Mouse (Mus musculus): ENCODE measurements around the gene Ttc32. TPM values are rescaled to one million over a fixed set of nuclear protein-coding genes. Genes with fewer than 3 reads are reported as not detected.
"Not testable (repeated sequence)": the region's sequence is repeated elsewhere in the genome, so short reads cannot be mapped to it uniquely, and the experiment has no call there.

The Ttc32 gene
- polyA plus RNA-seq, 1 experiment from 2014 or later = 14.8 TPM

DNA sequence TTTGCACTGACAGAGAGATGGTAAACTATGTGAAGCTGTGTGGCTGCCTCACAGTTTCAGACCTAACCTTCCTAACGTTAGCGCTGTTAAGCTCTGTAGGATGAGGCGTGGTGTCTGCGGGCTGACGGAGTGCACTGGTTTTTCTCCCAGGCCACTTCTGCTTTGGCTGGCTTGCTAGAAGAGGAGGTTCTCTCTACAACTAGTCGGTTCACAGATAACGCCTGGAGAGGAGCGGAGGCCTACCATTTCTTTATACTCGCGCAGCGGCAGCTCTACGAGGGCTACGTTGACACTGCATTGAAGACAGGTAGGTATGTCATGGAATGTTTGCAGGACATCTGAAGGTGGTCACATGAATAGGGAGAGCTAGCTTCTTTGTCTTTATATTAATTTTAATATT is 5.1 kb upstream of the Ttc32 start:
- H3K27ac ChIP-seq = no peak overlapping the region
- no peaks in the 10 kb centered on the region for H3K36me3 ChIP-seq
- no peak overlapping the region for H3K4me2 ChIP-seq
- no peak overlapping the region for H3K9ac ChIP-seq
- no peaks in the 10 kb centered on the region for H3K27me3 ChIP-seq
- no peaks in the 10 kb centered on the region for H3K9me3 ChIP-seq (replicated peaks)
- H3K4me1 ChIP-seq (replicated peaks) = no peaks in the 10 kb centered on the region
- ATAC-seq (ENCODE audit: low read depth) (no peak), DNase-seq (no peak)
- no peak overlapping the region for H3K4me3 ChIP-seq (replicated peaks)
- WGBS (ENCODE audit: insufficient replicate concordance) = 69% methylated on average over 13 of the region's 13 CpGs

DNA sequence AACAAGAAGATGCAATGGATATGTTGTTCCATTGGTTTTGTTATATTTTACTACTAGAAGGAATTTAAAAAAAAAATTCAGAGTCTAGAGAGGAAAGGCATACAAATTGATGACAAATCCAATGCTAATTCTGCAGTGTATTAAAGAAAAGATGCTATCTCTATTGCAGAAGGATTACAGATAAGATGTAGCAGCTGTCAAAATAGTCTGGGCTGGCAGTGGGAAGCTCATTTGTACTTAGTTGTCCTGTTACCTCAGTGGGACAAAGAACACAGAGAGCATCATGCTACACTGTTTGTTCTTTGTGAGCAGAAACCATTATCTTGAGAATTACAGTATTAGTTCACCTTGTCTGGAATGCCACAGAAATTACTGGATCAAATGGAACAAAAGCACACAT is 3.0 kb upstream of the Ttc32 start:
- H3K27me3 ChIP-seq = no peaks in the 10 kb centered on the region
- no peaks in the 10 kb centered on the region for H3K9me3 ChIP-seq (replicated peaks)
- no peak for DNase-seq
- peaks cover 11% of the 10 kb centered on the region; the same call in 1 of the 2 replicates for H3K4me1 ChIP-seq (replicated peaks)
- no peaks in the 10 kb centered on the region for H3K36me3 ChIP-seq
- no peak for ATAC-seq (ENCODE audit: low read depth)
- H3K9ac ChIP-seq = no peak overlapping the region
- H3K4me3 ChIP-seq (replicated peaks) = no peak overlapping the region
- no peak overlapping the region for H3K27ac ChIP-seq
- no peak overlapping the region for H3K4me2 ChIP-seq

DNA sequence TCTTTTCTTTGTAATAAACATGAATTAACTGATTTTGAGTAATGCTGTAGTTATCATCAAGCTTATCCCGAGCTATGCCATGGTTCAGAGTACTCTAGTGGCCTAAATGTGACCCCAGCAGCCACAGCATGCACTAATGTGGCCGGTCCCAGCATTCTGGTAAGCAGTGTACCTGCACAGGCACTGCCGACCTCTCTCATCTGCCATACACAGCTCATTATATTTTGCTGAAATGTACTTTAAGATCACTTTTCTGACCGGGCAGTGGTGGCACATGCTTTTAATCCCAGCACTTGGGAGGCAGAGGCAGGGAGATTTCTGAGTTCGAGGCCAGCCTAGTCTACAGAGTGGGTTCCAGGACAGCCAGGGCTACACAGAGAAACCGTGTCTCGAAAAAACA is 981 bp upstream of the Ttc32 start:
- peaks cover 11% of the 10 kb centered on the region; the same call in 1 of the 2 replicates for H3K4me1 ChIP-seq (replicated peaks)
- not testable (repeated sequence) for H3K27ac ChIP-seq; H3K36me3 ChIP-seq; H3K9me3 ChIP-seq (replicated peaks); H3K4me2 ChIP-seq; H3K9ac ChIP-seq; ATAC-seq (ENCODE audit: low read depth); H3K27me3 ChIP-seq; DNase-seq; H3K4me3 ChIP-seq (replicated peaks)
- 73% methylated on average over 7 of the region's 7 CpGs for WGBS (ENCODE audit: insufficient replicate concordance)

DNA sequence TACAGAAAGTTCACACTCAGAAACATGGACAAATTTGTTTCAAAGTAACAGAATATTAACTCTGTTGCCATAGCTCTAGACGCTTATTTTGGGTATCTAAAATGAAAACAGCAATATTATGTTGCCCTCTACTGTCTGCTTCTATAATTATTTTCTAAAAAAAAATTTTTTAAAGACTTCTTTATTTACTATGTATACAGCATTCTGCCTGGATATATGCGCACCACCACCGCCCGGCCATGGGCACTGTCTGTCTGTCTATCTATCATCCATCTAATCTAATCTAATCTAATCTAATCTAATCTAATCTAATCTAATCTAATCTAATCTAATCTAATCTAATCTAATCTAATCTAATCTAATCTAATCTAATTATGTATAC is 300 bp upstream of the Ttc32 start:
- H3K9ac ChIP-seq = no peak overlapping the region; the same call in 1 of the 2 replicates
- DNase-seq (no peak), ATAC-seq (ENCODE audit: low read depth) (no peak)
- peak overlapping the region; percentile 67 for H3K4me3 ChIP-seq (replicated peaks)
- 27% methylated on average over 4 of the region's 4 CpGs for WGBS (ENCODE audit: insufficient replicate concordance)
- H3K36me3 ChIP-seq = no peaks in the 10 kb centered on the region
- no peaks in the 10 kb centered on the region for H3K9me3 ChIP-seq (replicated peaks)
- no peaks in the 10 kb centered on the region for H3K27me3 ChIP-seq
- peaks cover 11% of the 10 kb centered on the region; the same call in 1 of the 2 replicates for H3K4me1 ChIP-seq (replicated peaks)
- H3K27ac ChIP-seq = no peak overlapping the region
- H3K4me2 ChIP-seq = peak overlapping the region; percentile 82

DNA sequence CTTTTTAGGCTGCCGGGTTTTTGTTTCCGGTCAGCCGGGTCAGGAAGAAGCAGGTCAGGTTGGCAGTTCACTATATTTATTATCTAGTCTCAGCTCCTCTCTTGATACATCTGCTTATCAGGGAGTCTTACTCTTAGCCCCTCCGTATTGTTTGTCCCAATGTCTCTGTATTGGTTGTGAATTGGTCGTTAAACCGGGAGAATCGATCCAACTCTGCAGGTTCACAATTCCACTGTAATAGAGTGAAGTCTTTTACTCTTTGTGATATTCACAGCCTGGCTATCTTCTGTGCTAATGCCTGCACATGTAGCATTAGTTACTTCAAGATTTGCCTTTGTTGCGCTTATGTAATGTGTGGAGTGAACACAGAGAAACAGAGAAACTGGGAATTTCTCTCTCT is 1.4 kb downstream of the Ttc32 start:
- H3K9ac ChIP-seq = peak overlapping the region; percentile 81
- H3K4me1 ChIP-seq (replicated peaks) = peaks cover 11% of the 10 kb centered on the region; the same call in 1 of the 2 replicates
- 35% methylated on average over 8 of the region's 8 CpGs for WGBS (ENCODE audit: insufficient replicate concordance)
- H3K36me3 ChIP-seq = no peaks in the 10 kb centered on the region
- H3K27me3 ChIP-seq = no peaks in the 10 kb centered on the region
- peak overlapping the region; percentile 67 for H3K4me3 ChIP-seq (replicated peaks)
- H3K4me2 ChIP-seq = peak overlapping the region; percentile 82
- DNase-seq (no peak), ATAC-seq (ENCODE audit: low read depth) (no peak)
- H3K9me3 ChIP-seq (replicated peaks) = no peaks in the 10 kb centered on the region
- H3K27ac ChIP-seq = peak overlapping the region; percentile 90

DNA sequence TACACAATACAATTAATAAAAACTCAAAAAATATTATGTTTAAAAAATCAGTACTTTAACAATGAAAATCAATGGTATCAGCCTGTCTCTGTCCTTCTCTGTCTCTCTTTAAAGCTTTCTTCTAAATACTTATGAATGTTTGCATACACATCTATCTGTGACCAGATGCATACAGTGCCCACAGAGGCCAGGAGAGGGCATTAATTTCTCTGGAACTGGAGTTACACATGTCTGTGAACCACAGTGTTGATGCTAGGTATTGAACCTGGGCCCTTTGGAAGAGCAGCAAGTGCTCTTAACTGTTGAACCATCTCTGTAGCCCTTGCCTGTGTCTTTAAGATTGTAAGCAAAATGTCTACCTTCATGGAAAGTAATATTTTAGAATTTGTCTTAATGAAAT is 3.3 kb downstream of the Ttc32 start:
- no peaks in the 10 kb centered on the region for H3K9me3 ChIP-seq (replicated peaks)
- ATAC-seq (ENCODE audit: low read depth) = no peak
- H3K27me3 ChIP-seq = no peaks in the 10 kb centered on the region

DNA sequence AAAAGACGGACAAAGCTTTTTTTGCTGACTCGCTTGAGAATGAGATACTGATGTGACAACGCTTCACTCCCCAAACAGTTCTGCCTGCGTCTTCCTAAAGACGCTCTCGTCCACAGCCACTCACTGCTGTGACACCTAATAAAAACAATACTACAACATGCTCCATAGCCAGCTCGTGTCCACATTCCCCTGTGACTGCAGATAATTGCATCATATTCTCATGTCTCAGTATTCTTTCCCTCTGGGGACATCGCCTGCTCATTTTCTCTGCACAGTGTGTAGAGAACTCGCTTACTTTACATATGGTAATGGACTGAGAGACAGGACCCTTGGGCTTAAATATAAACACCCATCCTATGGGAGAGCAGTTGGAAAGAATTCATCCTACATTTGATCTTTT is 6.6 kb downstream of the Ttc32 start:
- no peak overlapping the region for H3K9ac ChIP-seq
- DNase-seq = no peak
- H3K4me1 ChIP-seq (replicated peaks) = no peaks in the 10 kb centered on the region
- WGBS (ENCODE audit: insufficient replicate concordance) = 81% methylated on average over 9 of the region's 9 CpGs
- ATAC-seq (ENCODE audit: low read depth) = no peak
- H3K4me3 ChIP-seq (replicated peaks) = no peak overlapping the region
- no peaks in the 10 kb centered on the region for H3K27me3 ChIP-seq
- no peaks in the 10 kb centered on the region for H3K9me3 ChIP-seq (replicated peaks)
- H3K4me2 ChIP-seq = no peak overlapping the region
- no peak overlapping the region for H3K27ac ChIP-seq
- H3K36me3 ChIP-seq = no peaks in the 10 kb centered on the region

More for the DNA sequence above, 3.3 kb downstream of the Ttc32 start:
- Histone ChIP-seq H3K4me1 (replicated peaks) (peaks cover 11% of the 10 kb centered on the region; the same call in 1 of the 2 replicates), H3K9ac (no peak overlapping the region), H3K36me3 (no peaks in the 10 kb centered on the region), H3K4me2 (no peak overlapping the region), H3K27ac (no peak overlapping the region), H3K4me3 (replicated peaks) (no peak overlapping the region)
- no peak for DNase-seq

DNA sequence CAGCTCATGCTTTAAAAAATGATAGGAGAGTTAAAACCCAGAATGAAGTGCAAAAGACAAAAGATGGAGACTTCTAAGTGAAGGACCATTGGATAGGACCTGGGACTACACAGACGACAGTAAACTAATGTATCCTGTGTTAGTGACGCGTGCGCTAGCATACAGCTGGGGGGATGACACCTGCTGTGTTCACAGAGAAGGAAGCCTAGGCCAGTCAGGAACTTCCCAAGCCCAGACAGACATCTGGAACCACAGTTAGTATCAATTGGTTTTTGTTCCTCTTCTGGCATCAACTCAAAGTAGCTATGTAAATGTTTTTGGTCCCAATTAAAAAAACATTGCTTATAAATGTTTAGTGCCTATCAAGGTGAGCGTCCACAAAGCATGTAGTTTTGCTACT is 10.4 kb downstream of the Ttc32 start:
- DNase-seq (no peak), ATAC-seq (ENCODE audit: low read depth) (no peak)
- Histone ChIP-seq H3K9ac (no peak overlapping the region), H3K27ac (no peak overlapping the region), H3K27me3 (no peaks in the 10 kb centered on the region), H3K4me1 (replicated peaks) (no peaks in the 10 kb centered on the region), H3K4me3 (replicated peaks) (no peak overlapping the region), H3K4me2 (no peak overlapping the region), H3K36me3 (no peaks in the 10 kb centered on the region), H3K9me3 (replicated peaks) (no peaks in the 10 kb centered on the region)
- 77% methylated on average over 5 of the region's 5 CpGs for WGBS (ENCODE audit: insufficient replicate concordance)

DNA sequence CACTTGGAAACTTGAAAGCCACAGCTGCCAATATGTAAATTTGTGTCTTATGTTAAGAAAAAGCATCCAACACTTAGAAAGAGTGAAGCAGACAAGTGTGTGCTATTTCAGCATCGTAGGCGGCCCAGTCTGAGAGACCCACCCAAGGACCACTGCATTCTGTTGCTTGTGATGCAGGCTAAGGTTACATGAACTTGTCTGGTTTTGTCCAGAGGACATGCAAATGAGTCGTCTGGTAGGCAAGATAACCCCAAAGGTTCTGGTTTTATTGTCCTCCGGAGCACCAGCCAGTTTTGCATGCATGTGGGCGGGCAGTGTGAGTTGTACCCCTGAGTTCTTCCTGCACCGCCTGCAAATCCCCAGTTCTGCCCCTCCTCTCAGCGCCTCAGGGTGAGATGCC is 10.9 kb downstream of the Ttc32 start:
- H3K9me3 ChIP-seq (replicated peaks) = no peaks in the 10 kb centered on the region
- H3K27ac ChIP-seq = no peak overlapping the region
- WGBS (ENCODE audit: insufficient replicate concordance) = 59% methylated on average over 7 of the region's 7 CpGs
- H3K4me1 ChIP-seq (replicated peaks) = no peaks in the 10 kb centered on the region; the same call in 1 of the 2 replicates
- no peak overlapping the region for H3K9ac ChIP-seq
- no peaks in the 10 kb centered on the region for H3K27me3 ChIP-seq
- H3K4me2 ChIP-seq = no peak overlapping the region
- H3K4me3 ChIP-seq (replicated peaks) = no peak overlapping the region
- H3K36me3 ChIP-seq = no peaks in the 10 kb centered on the region
- no peak for ATAC-seq (ENCODE audit: low read depth)
- no peak for DNase-seq

DNA sequence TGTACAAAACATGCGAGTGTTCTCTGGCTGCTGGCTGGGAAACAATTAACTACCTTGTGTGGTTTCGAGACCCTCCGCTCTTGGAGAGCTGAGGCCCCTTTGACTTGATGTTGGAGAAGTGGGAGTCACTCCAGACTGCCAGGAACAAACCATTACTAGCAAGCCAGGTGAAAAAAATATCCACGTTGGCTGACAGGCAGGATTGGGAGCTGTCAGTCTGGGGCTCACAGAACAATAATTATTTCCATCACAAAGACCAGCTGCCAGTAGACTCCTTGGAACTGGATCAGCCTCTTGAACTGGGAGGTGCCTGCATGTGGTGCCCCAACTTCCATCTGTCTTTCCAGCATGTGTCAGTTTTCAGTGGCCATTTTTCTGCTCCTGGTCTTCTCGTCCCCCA is 12.5 kb downstream of the Ttc32 start:
- H3K27ac ChIP-seq = no peak overlapping the region
- no peaks in the 10 kb centered on the region for H3K27me3 ChIP-seq
- no peak overlapping the region for H3K4me2 ChIP-seq
- no peaks in the 10 kb centered on the region for H3K36me3 ChIP-seq
- WGBS (ENCODE audit: insufficient replicate concordance) = 73% methylated on average over 5 of the region's 5 CpGs
- no peak overlapping the region for H3K9ac ChIP-seq
- no peak overlapping the region for H3K4me3 ChIP-seq (replicated peaks)
- peaks cover 2% of the 10 kb centered on the region; the same call in 1 of the 2 replicates for H3K4me1 ChIP-seq (replicated peaks)
- no peak for ATAC-seq (ENCODE audit: low read depth)
- DNase-seq = no peak
- H3K9me3 ChIP-seq (replicated peaks) = no peaks in the 10 kb centered on the region

DNA sequence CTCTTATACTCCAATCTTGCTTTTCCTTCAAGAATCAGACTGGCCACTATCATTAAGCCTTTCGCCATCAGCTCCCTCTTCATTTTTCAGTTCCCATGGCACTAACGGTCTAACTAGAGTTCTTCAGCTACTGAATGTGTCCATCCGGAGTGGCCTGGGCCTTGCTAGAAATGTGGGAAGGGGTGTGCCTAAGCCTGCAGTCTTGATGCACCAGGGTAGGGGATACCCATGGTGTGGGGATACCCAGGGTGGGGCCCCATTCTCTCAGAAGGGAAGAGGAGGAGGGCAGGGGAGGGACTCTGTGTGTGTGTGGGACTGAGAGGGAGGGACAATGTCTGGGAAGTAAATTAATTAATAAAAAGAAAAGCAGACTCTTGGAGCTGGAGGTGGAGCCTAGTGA is 13.0 kb downstream of the Ttc32 start:
- Histone ChIP-seq H3K27ac (no peak overlapping the region), H3K9ac (no peak overlapping the region), H3K4me2 (no peak overlapping the region), H3K4me3 (replicated peaks) (no peak overlapping the region), H3K27me3 (no peaks in the 10 kb centered on the region), H3K4me1 (replicated peaks) (peaks cover 2% of the 10 kb centered on the region; the same call in 1 of the 2 replicates), H3K9me3 (replicated peaks) (no peaks in the 10 kb centered on the region), H3K36me3 (no peaks in the 10 kb centered on the region)
- ATAC-seq (ENCODE audit: low read depth) (no peak), DNase-seq (no peak)
- WGBS (ENCODE audit: insufficient replicate concordance) = 73% methylated on average over 3 of the region's 3 CpGs

DNA sequence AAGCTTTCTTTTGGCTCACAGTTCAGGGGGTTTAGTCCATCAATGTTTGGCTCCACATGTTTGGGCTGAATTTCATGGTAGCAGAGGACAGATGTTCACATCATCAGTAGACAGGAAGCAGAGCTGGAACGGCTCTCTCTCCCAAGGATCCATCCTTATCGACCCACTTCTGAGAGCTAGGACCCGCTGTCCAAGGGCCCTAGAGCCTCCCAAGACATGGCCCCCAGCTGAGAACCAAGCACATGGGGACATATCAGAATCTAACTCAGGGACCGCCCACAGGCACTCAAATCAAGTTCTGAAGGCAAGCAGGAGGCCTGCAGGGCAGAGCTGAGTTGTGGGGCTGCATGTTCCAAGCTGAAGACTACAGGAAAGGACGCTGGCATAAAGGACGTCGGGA is 14.9 kb downstream of the Ttc32 start:
- H3K36me3 ChIP-seq = no peaks in the 10 kb centered on the region
- no peaks in the 10 kb centered on the region for H3K27me3 ChIP-seq
- 76% methylated on average over 7 of the region's 7 CpGs for WGBS (ENCODE audit: insufficient replicate concordance)
- no peak overlapping the region for H3K27ac ChIP-seq
- no peaks in the 10 kb centered on the region for H3K9me3 ChIP-seq (replicated peaks)
- no peak overlapping the region for H3K4me2 ChIP-seq
- no peak overlapping the region for H3K9ac ChIP-seq
- peaks cover 2% of the 10 kb centered on the region; the same call in 1 of the 2 replicates for H3K4me1 ChIP-seq (replicated peaks)
- H3K4me3 ChIP-seq (replicated peaks) = no peak overlapping the region
- DNase-seq (no peak), ATAC-seq (ENCODE audit: low read depth) (no peak)

Measured in liver, embryonic 13.5 days (tissue).